Mouse (Mus musculus): Measurements from ENCODE around the gene Dnhd1. TPM values are rescaled to one million over a fixed set of nuclear protein-coding genes. Genes with fewer than 3 reads are reported as not detected.

Dnhd1 gene
- polyA plus RNA-seq, 1 experiment from 2014 or later: 0.51 TPM

DNA sequence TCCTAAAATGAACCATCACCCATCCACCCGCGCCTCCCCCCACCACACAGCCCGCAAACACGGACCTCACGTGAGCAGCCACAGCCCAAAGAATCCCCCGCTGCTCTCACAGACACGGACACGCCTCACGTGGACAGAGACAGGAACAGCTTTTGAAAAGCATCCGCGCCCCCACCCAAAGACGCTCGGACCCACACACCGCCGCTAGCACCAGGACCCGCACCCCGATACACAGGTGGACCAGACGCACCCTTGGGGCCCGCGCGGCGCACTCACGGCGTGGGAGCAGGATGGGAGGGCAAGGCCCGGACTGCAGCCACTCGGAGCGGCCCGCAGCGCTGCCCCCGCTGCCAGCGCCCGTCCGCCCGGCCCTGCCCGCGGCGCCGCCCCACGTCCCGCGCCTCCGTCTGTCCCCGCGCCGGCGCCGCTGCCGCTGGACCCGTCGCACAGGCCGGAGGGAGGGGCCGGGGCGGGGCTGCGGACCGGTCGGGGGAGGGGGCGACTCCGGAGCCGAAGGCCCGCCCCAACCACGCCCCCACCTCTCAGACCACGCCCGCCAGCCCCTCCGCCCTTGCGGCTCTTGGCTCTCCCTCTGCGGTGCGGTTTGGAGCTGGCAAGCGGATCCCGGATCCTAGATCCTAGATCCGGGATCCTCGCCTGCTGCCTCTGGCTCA lies 17.4 kb upstream of the Dnhd1 start, which contains the start of gene Trim3:
Gene Trim3, minus strand, starts transcription at position 445 of the 674 bp plus-strand sequence.
- Histone ChIP-seq H3K27me3 (ENCODE audit: control insufficient read depth, insufficient read depth, low read length) (no peaks in the 10 kb centered on the region), H3K4me1 (ENCODE audit: control insufficient read depth in 2 of 2, insufficient read depth in 2 of 2, low read length in 2 of 2) (peaks cover 17 to 31% of the 10 kb centered on the region in 2 experiments), H3K36me3 (ENCODE audit: control insufficient read depth, insufficient read depth, low read length) (peaks cover 29% of the 10 kb centered on the region), H3K4me2 (ENCODE audit: low read length) (peak within 1 kb of the TSS; percentile 87), H3K9ac (ENCODE audit: low read length) (peak within 1 kb of the TSS; percentile 94), H3K9me3 (ENCODE audit: control insufficient read depth, low read length) (no peaks in the 10 kb centered on the region), H3K4me3 (ENCODE audit: control insufficient read depth in 1 of 2, insufficient read depth in 1 of 2, low read depth in 1 of 2, low read length in 2 of 2) (peak within 1 kb of the TSS; percentile 74 to 90), H3K27ac (replicated peaks in 1 of 2; ENCODE audit: control insufficient read depth in 1 of 2, insufficient read depth in 1 of 2, low read depth in 2 of 2, low read length in 2 of 2) (peak within 1 kb of the TSS; percentile 46 to 57)
- 0% methylated on average over 63 of the region's 71 CpGs for WGBS
- ATAC-seq (ENCODE audit: insufficient number of reproducible peaks, insufficient read depth, low FRiP score, low read depth): peak; percentile 96

DNA sequence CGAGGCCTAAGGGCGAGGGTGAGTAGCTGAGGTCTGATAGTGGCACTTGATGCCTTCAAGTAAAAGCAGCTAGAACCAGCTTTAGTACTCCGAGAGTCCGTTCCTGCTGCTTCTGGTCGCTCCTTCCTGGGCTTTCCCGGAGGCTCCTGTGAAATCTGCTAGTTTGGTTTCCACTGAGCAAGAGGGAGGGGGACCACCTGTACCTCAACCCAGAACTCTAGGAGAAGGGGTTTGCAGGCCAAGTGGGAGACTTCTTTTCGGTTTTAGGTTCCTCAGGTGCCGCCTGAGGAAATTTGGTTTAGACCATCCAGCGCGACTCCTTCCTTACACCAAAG lies 16.9 kb upstream of the Dnhd1 start:
- Histone ChIP-seq H3K36me3 (ENCODE audit: control insufficient read depth, insufficient read depth, low read length) (peaks cover 34% of the 10 kb centered on the region), H3K4me1 (ENCODE audit: control insufficient read depth in 2 of 2, insufficient read depth in 2 of 2, low read length in 2 of 2) (peaks cover 12 to 31% of the 10 kb centered on the region in 2 experiments), H3K9me3 (ENCODE audit: control insufficient read depth, low read length) (no peaks in the 10 kb centered on the region), H3K4me2 (ENCODE audit: low read length) (peak overlapping the region; percentile 87), H3K4me3 (ENCODE audit: control insufficient read depth in 1 of 2, insufficient read depth in 1 of 2, low read depth in 1 of 2, low read length in 2 of 2) (peak overlapping the region; percentile 74 to 90), H3K27ac (replicated peaks in 1 of 2; ENCODE audit: control insufficient read depth in 1 of 2, insufficient read depth in 1 of 2, low read depth in 2 of 2, low read length in 2 of 2) (peak overlapping the region; percentile 46 to 57), H3K9ac (ENCODE audit: low read length) (peak overlapping the region; percentile 94), H3K27me3 (ENCODE audit: control insufficient read depth, insufficient read depth, low read length) (no peaks in the 10 kb centered on the region)
- 6% methylated on average over 10 of the region's 10 CpGs for WGBS
- ATAC-seq (ENCODE audit: insufficient number of reproducible peaks, insufficient read depth, low FRiP score, low read depth): no peak

DNA sequence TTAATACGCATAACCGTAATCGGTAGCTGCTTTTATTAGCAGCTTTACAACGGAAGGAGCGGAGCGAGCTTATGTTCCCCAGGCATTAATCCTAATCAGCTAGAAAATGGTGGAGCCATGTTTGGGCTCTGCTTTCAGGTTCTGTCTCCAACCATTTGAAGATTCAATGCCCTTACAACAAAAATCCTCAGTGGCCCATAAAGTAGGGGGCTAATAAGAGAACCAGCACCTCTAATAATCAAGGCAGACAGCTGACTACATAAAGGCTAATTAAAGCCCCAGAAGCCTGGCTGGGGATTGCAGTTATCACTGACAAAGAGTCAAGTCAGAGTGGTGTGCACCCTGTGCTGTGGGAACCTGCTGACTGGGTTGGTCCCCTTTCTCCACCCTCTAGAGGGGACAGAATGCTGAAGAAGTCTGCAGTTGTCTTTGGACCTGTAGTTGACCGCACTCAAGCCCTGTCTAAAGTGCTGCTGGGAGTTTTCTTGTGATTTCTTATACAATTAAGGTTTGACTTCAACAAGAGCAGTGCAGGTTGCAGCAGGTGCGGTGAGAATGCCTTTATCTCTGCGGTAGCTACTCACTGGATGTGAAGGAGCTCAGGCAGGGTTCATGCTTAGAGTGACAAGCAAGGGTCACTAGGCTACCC lies 16.2 kb upstream of the Dnhd1 start:
- WGBS: 53% methylated on average over 9 of the region's 9 CpGs
- Histone ChIP-seq H3K4me2 (ENCODE audit: low read length) (peak overlapping the region; percentile 87), H3K27me3 (ENCODE audit: control insufficient read depth, insufficient read depth, low read length) (no peaks in the 10 kb centered on the region), H3K36me3 (ENCODE audit: control insufficient read depth, insufficient read depth, low read length) (peaks cover 35% of the 10 kb centered on the region), H3K9ac (ENCODE audit: low read length) (peak overlapping the region; percentile 94), H3K9me3 (ENCODE audit: control insufficient read depth, low read length) (no peaks in the 10 kb centered on the region), H3K4me1 (ENCODE audit: control insufficient read depth in 2 of 2, insufficient read depth in 2 of 2, low read length in 2 of 2) (peaks cover 13 to 31% of the 10 kb centered on the region in 2 experiments), H3K4me3 (ENCODE audit: control insufficient read depth in 1 of 2, insufficient read depth in 1 of 2, low read depth in 1 of 2, low read length in 2 of 2) (peak overlapping the region in 1 of 2 experiments; percentile 90; a peak in 2 of 4 replicates), H3K27ac (replicated peaks in 1 of 2; ENCODE audit: control insufficient read depth in 1 of 2, insufficient read depth in 1 of 2, low read depth in 2 of 2, low read length in 2 of 2) (no peak overlapping the region)
- no peak for ATAC-seq (ENCODE audit: insufficient number of reproducible peaks, insufficient read depth, low FRiP score, low read depth)

DNA sequence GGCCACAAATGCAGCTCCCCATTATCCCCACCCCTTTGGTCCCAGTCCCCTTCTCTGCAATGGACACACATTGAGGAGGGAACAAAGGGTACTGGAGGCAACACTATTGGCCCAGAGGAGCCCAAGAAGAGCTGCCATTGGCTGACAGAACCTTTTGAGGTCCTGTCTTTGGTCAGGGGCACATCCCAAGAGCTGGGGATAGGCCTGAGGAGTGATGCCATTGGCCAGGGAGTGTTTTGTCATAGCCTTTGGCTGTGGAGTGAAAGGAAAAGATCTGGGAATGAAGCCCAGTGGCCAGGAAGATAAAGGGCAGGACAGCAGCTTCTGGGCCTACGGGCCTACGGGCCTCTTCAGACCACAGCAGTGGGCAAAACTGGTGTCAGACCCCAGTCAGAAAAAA lies 14.9 kb upstream of the Dnhd1 start:
- Histone ChIP-seq H3K27me3 (ENCODE audit: control insufficient read depth, insufficient read depth, low read length) (no peaks in the 10 kb centered on the region), H3K4me1 (ENCODE audit: control insufficient read depth in 2 of 2, insufficient read depth in 2 of 2, low read length in 2 of 2) (peaks cover 12 to 25% of the 10 kb centered on the region in 2 experiments), H3K9me3 (ENCODE audit: control insufficient read depth, low read length) (no peaks in the 10 kb centered on the region), H3K4me3 (ENCODE audit: control insufficient read depth in 1 of 2, insufficient read depth in 1 of 2, low read depth in 1 of 2, low read length in 2 of 2) (no peak overlapping the region), H3K36me3 (ENCODE audit: control insufficient read depth, insufficient read depth, low read length) (peaks cover 35% of the 10 kb centered on the region), H3K27ac (replicated peaks in 1 of 2; ENCODE audit: control insufficient read depth in 1 of 2, insufficient read depth in 1 of 2, low read depth in 2 of 2, low read length in 2 of 2) (no peak overlapping the region), H3K4me2 (ENCODE audit: low read length) (no peak overlapping the region), H3K9ac (ENCODE audit: low read length) (no peak overlapping the region)
- 82% methylated on average over 2 of the region's 2 CpGs for WGBS
- ATAC-seq (ENCODE audit: insufficient number of reproducible peaks, insufficient read depth, low FRiP score, low read depth): no peak

DNA sequence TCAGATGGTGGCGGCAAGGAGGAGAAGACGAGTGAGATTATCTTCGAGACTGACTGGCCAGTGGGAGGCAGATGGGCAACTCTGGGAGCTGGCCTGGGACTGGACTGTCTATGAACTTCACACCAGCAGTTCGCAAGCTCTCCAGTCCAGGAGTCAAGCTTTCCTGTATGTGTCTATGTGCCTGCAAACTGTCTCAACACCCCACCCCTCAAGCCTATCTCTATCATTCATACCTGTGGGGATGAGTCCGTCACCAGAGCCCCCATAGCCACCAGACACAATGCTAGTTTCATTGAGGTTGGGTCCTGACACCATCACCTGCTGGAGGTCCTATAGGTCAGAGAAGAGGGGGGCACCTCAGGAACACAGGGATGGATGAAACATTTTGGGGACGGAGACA lies 11.9 kb upstream of the Dnhd1 start:
- Histone ChIP-seq H3K4me2 (ENCODE audit: low read length) (peak overlapping the region; percentile 86; the same call in 1 of the 2 replicates), H3K27ac (replicated peaks in 1 of 2; ENCODE audit: control insufficient read depth in 1 of 2, insufficient read depth in 1 of 2, low read depth in 2 of 2, low read length in 2 of 2) (no peak overlapping the region), H3K9ac (ENCODE audit: low read length) (peak overlapping the region; percentile 83; the same call in 1 of the 2 replicates), H3K36me3 (ENCODE audit: control insufficient read depth, insufficient read depth, low read length) (peaks cover 43% of the 10 kb centered on the region), H3K27me3 (ENCODE audit: control insufficient read depth, insufficient read depth, low read length) (no peaks in the 10 kb centered on the region), H3K4me1 (ENCODE audit: control insufficient read depth in 2 of 2, insufficient read depth in 2 of 2, low read length in 2 of 2) (peaks cover 6 to 30% of the 10 kb centered on the region in 2 experiments), H3K9me3 (ENCODE audit: control insufficient read depth, low read length) (no peaks in the 10 kb centered on the region), H3K4me3 (ENCODE audit: control insufficient read depth in 1 of 2, insufficient read depth in 1 of 2, low read depth in 1 of 2, low read length in 2 of 2) (no peak overlapping the region)
- no peak for ATAC-seq (ENCODE audit: insufficient number of reproducible peaks, insufficient read depth, low FRiP score, low read depth)
- 93% methylated on average over 6 of the region's 6 CpGs for WGBS

DNA sequence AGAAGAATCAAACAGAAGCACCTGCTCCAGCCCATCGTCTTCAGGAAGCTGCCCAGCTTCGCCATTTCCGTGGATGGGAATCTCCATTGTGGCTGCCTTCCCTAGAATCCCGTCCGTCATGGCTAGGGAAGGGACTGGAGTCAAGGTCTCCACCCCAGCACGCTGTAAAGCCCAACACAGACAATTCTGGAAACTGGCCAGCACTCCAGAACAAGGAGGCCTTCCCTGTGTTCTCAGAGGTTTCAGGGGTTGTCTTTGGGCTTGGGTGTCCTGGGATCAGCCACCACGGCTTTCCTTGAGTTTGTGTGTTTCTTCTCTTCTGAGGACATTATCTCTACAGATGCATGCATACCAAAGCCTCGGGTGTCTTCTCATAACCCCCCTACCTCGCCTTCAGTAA lies 11.3 kb upstream of the Dnhd1 start:
- H3K9me3 ChIP-seq (ENCODE audit: control insufficient read depth, low read length): no peaks in the 10 kb centered on the region
- H3K27me3 ChIP-seq (ENCODE audit: control insufficient read depth, insufficient read depth, low read length): no peaks in the 10 kb centered on the region
- ATAC-seq (ENCODE audit: insufficient number of reproducible peaks, insufficient read depth, low FRiP score, low read depth): no peak
- peak overlapping the region; percentile 76 to 94 for H3K4me3 ChIP-seq (ENCODE audit: control insufficient read depth in 1 of 2, insufficient read depth in 1 of 2, low read depth in 1 of 2, low read length in 2 of 2)
- peak overlapping the region; percentile 83 for H3K9ac ChIP-seq (ENCODE audit: low read length)
- 47% methylated on average over 9 of the region's 9 CpGs for WGBS
- no peak overlapping the region; a peak in 1 of 4 replicates for H3K27ac ChIP-seq (replicated peaks in 1 of 2; ENCODE audit: control insufficient read depth in 1 of 2, insufficient read depth in 1 of 2, low read depth in 2 of 2, low read length in 2 of 2)
- H3K36me3 ChIP-seq (ENCODE audit: control insufficient read depth, insufficient read depth, low read length): peaks cover 48% of the 10 kb centered on the region
- peaks cover 6 to 30% of the 10 kb centered on the region in 2 experiments for H3K4me1 ChIP-seq (ENCODE audit: control insufficient read depth in 2 of 2, insufficient read depth in 2 of 2, low read length in 2 of 2)
- H3K4me2 ChIP-seq (ENCODE audit: low read length): peak overlapping the region; percentile 86

DNA sequence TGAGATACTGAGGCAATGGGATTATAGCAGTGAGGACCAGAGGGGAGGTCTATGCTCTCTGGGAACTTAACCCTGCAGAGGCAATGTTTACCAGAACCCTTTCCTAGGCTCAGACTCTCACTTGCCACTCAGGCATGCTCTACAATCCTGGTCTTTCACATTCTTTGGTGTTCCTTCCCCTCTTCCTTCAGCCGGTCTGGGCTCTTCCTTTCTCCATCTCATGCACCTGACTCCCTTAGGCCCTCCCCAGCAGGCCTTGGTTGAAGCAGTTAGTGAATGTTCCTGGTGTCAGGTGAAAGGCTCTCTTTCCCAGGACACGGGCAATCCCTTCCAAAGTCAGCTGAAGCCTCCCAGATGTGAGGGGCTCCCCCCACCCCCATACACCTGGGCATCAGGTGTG lies 10.9 kb upstream of the Dnhd1 start, which contains the start of gene Timm10b:
Gene Timm10b, plus strand, starts transcription at position 301 of the 400 bp plus-strand sequence.
- WGBS: 0% methylated on average over 2 of the region's 2 CpGs
- H3K4me2 ChIP-seq (ENCODE audit: low read length): peak within 1 kb of the TSS; percentile 86
- H3K9me3 ChIP-seq (ENCODE audit: control insufficient read depth, low read length): no peaks in the 10 kb centered on the region
- H3K4me1 ChIP-seq (ENCODE audit: control insufficient read depth in 2 of 2, insufficient read depth in 2 of 2, low read length in 2 of 2): peaks cover 6 to 30% of the 10 kb centered on the region in 2 experiments
- H3K9ac ChIP-seq (ENCODE audit: low read length): peak within 1 kb of the TSS; percentile 83
- peak within 1 kb of the TSS; percentile 91 to 93 for H3K27ac ChIP-seq (replicated peaks in 1 of 2; ENCODE audit: control insufficient read depth in 1 of 2, insufficient read depth in 1 of 2, low read depth in 2 of 2, low read length in 2 of 2)
- ATAC-seq (ENCODE audit: insufficient number of reproducible peaks, insufficient read depth, low FRiP score, low read depth): no peak
- H3K27me3 ChIP-seq (ENCODE audit: control insufficient read depth, insufficient read depth, low read length): no peaks in the 10 kb centered on the region
- H3K4me3 ChIP-seq (ENCODE audit: control insufficient read depth in 1 of 2, insufficient read depth in 1 of 2, low read depth in 1 of 2, low read length in 2 of 2): peak within 1 kb of the TSS; percentile 76 to 94
- H3K36me3 ChIP-seq (ENCODE audit: control insufficient read depth, insufficient read depth, low read length): peaks cover 49% of the 10 kb centered on the region

All from heart, embryonic 14.5 days (tissue).